Mouse (Mus musculus) neural tube, embryonic 14.5 days (tissue): ENCODE measurements around the gene Papss2. TPM values are rescaled to one million over a fixed set of nuclear protein-coding genes. Genes with fewer than 3 reads are reported as not detected.

Experiments used
- ATAC-seq: fragments of 200-750 bp; cut with Nextera tagmentation; 2 replicates; pipeline ENCODE4 v1.8.0; 2017; ENCODE audit warnings: low read depth, mild to moderate bottlenecking, moderate TSS enrichment, moderate library complexity
- H3K27ac ChIP-seq: fragments of 300-500 bp; sonication (generic); 2 replicates; pipeline ENCODE4 v1.5.1; 2014; ENCODE audit warnings: low read depth, mild to moderate bottlenecking, control low read depth, low read length, moderate library complexity, mixed read lengths
- H3K27me3 ChIP-seq: fragments of 300-500 bp; sonication (generic); 2 replicates; pipeline ENCODE4 v1.6.1; 2014; ENCODE audit warnings: low read length; ENCODE audit not compliant: control insufficient read depth, insufficient read depth
- H3K36me3 ChIP-seq: fragments of 300-500 bp; sonication (generic); 2 replicates; pipeline ENCODE4 v1.6.1; 2014; ENCODE audit warnings: low read length, mixed read lengths; ENCODE audit not compliant: control insufficient read depth, insufficient read depth
- H3K4me1 ChIP-seq: fragments of 300-500 bp; sonication (generic); 2 replicates; pipeline ENCODE4 v1.6.1; 2014; ENCODE audit warnings: low read length; ENCODE audit not compliant: control insufficient read depth, insufficient read depth
- H3K4me2 ChIP-seq: fragments of 300-500 bp; sonication (generic); 2 replicates; pipeline ENCODE4 v1.6.1; 2014; ENCODE audit warnings: mild to moderate bottlenecking, low read depth, low read length, control low read depth
- H3K4me3 ChIP-seq: fragments of 300-500 bp; sonication (generic); 2 replicates; pipeline ENCODE4 v1.5.1; 2014; ENCODE audit warnings: low read depth, low read length, control low read depth, mixed read lengths
- H3K9ac ChIP-seq: fragments of 300-500 bp; sonication (generic); replicated peaks from 2 replicates; pipeline ENCODE4 v1.6.1; 2014; ENCODE audit warnings: low read depth, mild to moderate bottlenecking, control low read depth, low read length, mixed read lengths
- H3K9me3 ChIP-seq: fragments of 300-500 bp; sonication (generic); 2 replicates; pipeline ENCODE4 v1.6.1; 2016; ENCODE audit warnings: low read length; ENCODE audit not compliant: control insufficient read depth
- WGBS: fragments of 180-500 bp; shearing (Covaris S2); extraction: QIAGEN DNeasy Blood & Tissue Kit; methylation state at CpG from one replicate; pipeline ENCODE4 v1.1.7; 2014; 5-methylcytosine and 5-hydroxymethylcytosine counted together
- polyA plus RNA-seq: library from polyadenylated mRNA; unstranded; fragments of >200 nt; fragmentation: Nextera tagmentation; extraction: Ambion mirVana; gene quantifications from 2 replicates; pipeline ENCODE4 v1.2.1, GENCODE M21; 2014

Gene Papss2
- polyA plus RNA-seq, 1 experiment from 2014 or later = 1.5 TPM

DNA sequence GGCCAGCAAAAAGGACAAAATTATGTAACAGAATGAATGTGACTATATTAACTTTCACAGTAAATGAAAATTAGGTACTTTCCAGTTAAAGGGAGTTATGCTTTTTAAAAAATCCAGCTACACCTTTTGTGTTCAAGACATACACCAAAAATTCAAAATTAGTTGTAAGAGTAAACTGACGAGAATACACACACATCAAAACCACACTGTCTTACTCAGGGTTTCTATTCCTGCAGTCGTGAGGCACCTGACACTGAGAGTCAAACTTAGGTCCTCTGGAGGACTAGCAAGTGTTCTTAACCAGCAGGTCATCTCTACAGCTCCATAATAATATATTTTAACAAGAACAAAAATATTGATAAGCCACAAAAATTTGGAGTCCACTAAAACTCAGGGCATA lies 101.1 kb downstream of the Papss2 start:
- Histone ChIP-seq H3K9ac (no peak overlapping the region), H3K4me1 (no peaks in the 10 kb centered on the region), H3K4me2 (no peak overlapping the region), H3K27ac (no peak overlapping the region), H3K27me3 (no peaks in the 10 kb centered on the region), H3K9me3 (no peaks in the 10 kb centered on the region), H3K36me3 (peaks cover 47% of the 10 kb centered on the region), H3K4me3 (no peak overlapping the region)
- 95% methylated on average over 2 of the region's 2 CpGs for WGBS
- no peak for ATAC-seq

GRCm38 (mm10) chr19:32702191-32702590 lies 106.6 kb downstream of the Papss2 start:
- WGBS = 85% methylated on average over 3 of the region's 3 CpGs
- no peaks in the 10 kb centered on the region for H3K9me3 ChIP-seq
- H3K36me3 ChIP-seq = peaks cover 28% of the 10 kb centered on the region
- H3K4me1 ChIP-seq = no peaks in the 10 kb centered on the region
- H3K4me3 ChIP-seq = no peak overlapping the region
- no peaks in the 10 kb centered on the region for H3K27me3 ChIP-seq
- ATAC-seq = no peak
- H3K27ac ChIP-seq = no peak overlapping the region
- no peak overlapping the region for H3K9ac ChIP-seq
- no peak overlapping the region for H3K4me2 ChIP-seq

GRCm38 (mm10) chr19:32708996-32709395 lies 113.4 kb downstream of the Papss2 start:
- no peaks in the 10 kb centered on the region for H3K27me3 ChIP-seq
- no peaks in the 10 kb centered on the region for H3K9me3 ChIP-seq
- ATAC-seq = no peak
- H3K9ac ChIP-seq = no peak overlapping the region
- peaks cover 6% of the 10 kb centered on the region; the same call in 1 of the 2 replicates for H3K36me3 ChIP-seq
- no peak overlapping the region for H3K4me3 ChIP-seq
- no peak overlapping the region for H3K27ac ChIP-seq
- WGBS = 96% methylated on average over 5 of the region's 5 CpGs
- H3K4me1 ChIP-seq = peaks cover 15% of the 10 kb centered on the region
- no peak overlapping the region for H3K4me2 ChIP-seq

GRCm38 (mm10) chr19:32710288-32710687 lies 114.7 kb downstream of the Papss2 start:
- Histone ChIP-seq H3K27ac (no peak overlapping the region), H3K4me2 (no peak overlapping the region), H3K9ac (no peak overlapping the region), H3K27me3 (no peaks in the 10 kb centered on the region), H3K36me3 (no peaks in the 10 kb centered on the region), H3K9me3 (no peaks in the 10 kb centered on the region), H3K4me3 (no peak overlapping the region), H3K4me1 (peaks cover 15% of the 10 kb centered on the region)
- WGBS = 71% methylated on average over 3 of the region's 3 CpGs
- no peak for ATAC-seq

DNA sequence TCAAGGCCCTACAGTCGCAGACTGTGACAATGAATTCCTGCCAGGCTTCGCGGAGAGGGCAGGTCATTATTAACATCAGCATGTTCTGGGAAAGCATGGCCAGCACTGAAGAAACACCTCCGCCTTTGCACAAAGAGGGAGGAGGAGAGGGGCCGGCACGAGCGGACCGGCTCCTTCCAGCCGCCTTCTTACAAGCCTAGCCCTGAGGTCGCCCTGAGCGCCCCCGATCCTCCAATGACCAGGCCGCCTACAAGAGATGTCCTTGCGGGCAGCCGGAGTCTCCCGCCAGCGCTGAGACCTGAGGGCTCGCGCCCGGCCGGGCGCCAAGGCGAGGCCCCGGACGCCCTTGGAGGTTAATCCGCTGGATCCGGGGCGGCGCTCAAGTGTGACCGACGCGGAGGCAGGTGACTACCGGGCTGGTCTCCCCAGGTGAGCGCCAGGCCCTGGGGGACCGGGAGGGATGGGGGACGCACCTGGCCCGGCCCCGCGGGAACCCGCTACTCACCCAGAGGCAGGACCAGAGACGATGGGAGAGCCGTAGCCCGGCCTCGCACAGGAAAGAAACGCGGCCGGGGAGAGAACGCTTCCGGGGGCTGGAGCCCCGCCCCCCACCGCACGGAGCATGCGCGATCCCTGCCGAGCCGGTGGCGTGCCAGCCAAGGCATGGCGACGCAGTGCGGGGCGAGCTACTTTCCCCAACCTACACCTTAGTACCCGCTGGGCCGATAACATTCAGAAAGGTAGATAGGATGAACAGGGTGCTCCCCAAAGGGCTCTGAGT lies 116.4 kb downstream of the Papss2 start:
- under 1% methylated on average over 60 of the region's 63 CpGs for WGBS
- no peaks in the 10 kb centered on the region for H3K9me3 ChIP-seq
- H3K36me3 ChIP-seq = no peaks in the 10 kb centered on the region
- peak; percentile 97 for ATAC-seq
- H3K4me1 ChIP-seq = peaks cover 15% of the 10 kb centered on the region
- H3K9ac ChIP-seq = peak overlapping the region; percentile 94
- H3K27me3 ChIP-seq = no peaks in the 10 kb centered on the region
- peak overlapping the region; percentile 97 for H3K4me3 ChIP-seq
- peak overlapping the region; percentile 82 for H3K4me2 ChIP-seq
- H3K27ac ChIP-seq = peak overlapping the region; percentile 93

DNA sequence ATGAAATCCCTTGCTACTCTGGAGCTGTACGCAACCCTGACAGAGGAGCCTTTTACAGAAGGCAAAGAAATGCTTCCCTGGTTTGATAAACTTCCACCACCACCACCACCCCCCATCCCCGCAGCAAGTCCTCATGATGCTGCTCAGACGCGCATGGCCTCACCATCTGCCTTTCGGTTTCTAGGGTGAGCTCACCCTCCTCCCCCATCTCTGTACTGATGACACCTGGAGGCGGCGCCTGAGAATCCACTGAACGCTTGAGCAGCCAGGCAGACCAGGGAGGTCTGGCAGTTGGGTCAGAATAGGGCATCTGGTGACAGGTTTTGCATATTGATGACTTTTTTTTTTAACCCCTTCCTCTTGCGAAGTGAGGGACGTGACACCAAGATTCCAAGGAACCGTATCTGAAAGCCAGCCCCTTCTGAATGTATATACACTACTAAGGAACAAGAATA lies 117.0 kb downstream of the Papss2 start:
- Histone ChIP-seq H3K36me3 (no peaks in the 10 kb centered on the region), H3K9me3 (no peaks in the 10 kb centered on the region), H3K4me3 (peak overlapping the region; percentile 97), H3K4me1 (peaks cover 15% of the 10 kb centered on the region), H3K27ac (peak overlapping the region; percentile 93), H3K9ac (peak overlapping the region; percentile 94), H3K27me3 (no peaks in the 10 kb centered on the region), H3K4me2 (peak overlapping the region; percentile 82)
- ATAC-seq = peak; percentile 92
- under 1% methylated on average over 11 of the region's 11 CpGs for WGBS

- H3K9ac ChIP-seq = no peak overlapping the region
- H3K36me3 ChIP-seq = no peaks in the 10 kb centered on the region
- ATAC-seq = no peak
- peaks cover 15% of the 10 kb centered on the region for H3K4me1 ChIP-seq
- no peaks in the 10 kb centered on the region for H3K27me3 ChIP-seq
- no peaks in the 10 kb centered on the region for H3K9me3 ChIP-seq
- WGBS = 89% methylated on average over 3 of the region's 3 CpGs
- no peak overlapping the region for H3K4me2 ChIP-seq
- H3K27ac ChIP-seq = no peak overlapping the region
- H3K4me3 ChIP-seq = no peak overlapping the region
Observed at GRCm38 (mm10) chr19:32713471-32713870, 117.9 kb downstream of the Papss2 start.

DNA sequence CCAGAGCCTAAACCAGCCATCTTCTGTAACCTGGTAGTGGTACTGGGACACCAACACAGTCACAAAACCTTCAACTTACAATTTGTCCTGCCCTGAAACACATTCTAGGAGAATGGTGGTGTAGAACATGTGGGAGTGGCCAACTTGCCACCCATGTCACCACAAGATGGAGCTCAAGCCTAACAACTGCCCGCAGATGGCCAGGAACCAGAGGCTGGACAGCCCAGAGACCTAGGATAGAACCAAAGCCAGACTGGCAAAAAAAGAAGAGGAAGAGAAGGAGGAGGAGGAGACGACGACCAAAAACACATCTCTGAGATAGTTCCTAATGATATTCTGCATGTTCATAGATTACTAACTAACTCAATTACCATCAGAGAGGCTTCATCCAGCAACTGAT lies 119.6 kb downstream of the Papss2 start:
- no peak overlapping the region for H3K4me2 ChIP-seq
- no peak overlapping the region for H3K4me3 ChIP-seq
- no peak overlapping the region for H3K9ac ChIP-seq
- peak; percentile 26; the same call in 1 of the 2 replicates for ATAC-seq
- H3K36me3 ChIP-seq = no peaks in the 10 kb centered on the region
- WGBS = 11% methylated on average over 3 of the region's 3 CpGs
- peaks cover 15% of the 10 kb centered on the region for H3K4me1 ChIP-seq
- no peaks in the 10 kb centered on the region for H3K9me3 ChIP-seq
- no peaks in the 10 kb centered on the region for H3K27me3 ChIP-seq
- no peak overlapping the region for H3K27ac ChIP-seq

- H3K36me3 ChIP-seq = no peaks in the 10 kb centered on the region
- peaks cover 12% of the 10 kb centered on the region for H3K4me1 ChIP-seq
- no peaks in the 10 kb centered on the region for H3K27me3 ChIP-seq
- H3K9ac ChIP-seq = no peak overlapping the region
- H3K27ac ChIP-seq = no peak overlapping the region
- no peaks in the 10 kb centered on the region for H3K9me3 ChIP-seq
- no peak for ATAC-seq
- H3K4me2 ChIP-seq = no peak overlapping the region
- no peak overlapping the region for H3K4me3 ChIP-seq
Observed at GRCm38 (mm10) chr19:32715681-32716080, 120.1 kb downstream of the Papss2 start.
